Mouse (Mus musculus) liver, embryonic 11.5 days (tissue): ENCODE measurements around the gene Apol6. TPM values are rescaled to one million over a fixed set of nuclear protein-coding genes. Genes with fewer than 3 reads are reported as not detected.

ENCODE experiments used
- ATAC-seq: fragments of 200-750 bp; cut with Nextera tagmentation; replicated peaks from 2 replicates; pipeline ENCODE4 v1.8.0; 2017; ENCODE audit warnings: moderate number of reproducible peaks, mild to moderate bottlenecking, moderate TSS enrichment, moderate library complexity; ENCODE audit not compliant: low FRiP score
- DNase-seq: peaks from one replicate; pipeline ENCODE4 v3.0.0-alpha.2; 2017; ENCODE audit warnings: low spot score
- H3K27ac ChIP-seq: fragments of 300-500 bp; sonication (generic); 2 replicates; pipeline ENCODE4 v1.5.1; 2014; ENCODE audit warnings: mild to moderate bottlenecking, low read depth, low read length, control low read depth
- H3K27me3 ChIP-seq: fragments of 300-500 bp; sonication (generic); replicated peaks from 2 replicates; pipeline ENCODE4 v1.6.1; 2014; ENCODE audit warnings: low read length, mixed read lengths; ENCODE audit not compliant: control insufficient read depth, insufficient read depth
- H3K36me3 ChIP-seq: fragments of 300-500 bp; sonication (generic); 2 replicates; pipeline ENCODE4 v1.6.1; 2014; ENCODE audit warnings: mild to moderate bottlenecking, low read length, moderate library complexity, mixed read lengths; ENCODE audit not compliant: control insufficient read depth, insufficient read depth
- H3K4me1 ChIP-seq: fragments of 300-500 bp; sonication (generic); replicated peaks from 2 replicates; pipeline ENCODE4 v1.6.1; 2014; ENCODE audit warnings: low read length, mixed read lengths; ENCODE audit not compliant: control insufficient read depth, insufficient read depth
- H3K4me2 ChIP-seq: fragments of 300-500 bp; sonication (generic); 2 replicates; pipeline ENCODE4 v1.6.1; 2014; ENCODE audit warnings: mild to moderate bottlenecking, control low read depth, moderate library complexity
- H3K4me3 ChIP-seq: fragments of 300-500 bp; sonication (generic); 2 replicates; pipeline ENCODE4 v1.5.1; 2014; ENCODE audit warnings: low read depth, low read length, control low read depth
- H3K9ac ChIP-seq: fragments of 300-500 bp; sonication (generic); 2 replicates; pipeline ENCODE4 v1.6.1; 2014; ENCODE audit warnings: low read depth, low read length, control low read depth
- H3K9me3 ChIP-seq: fragments of 300-500 bp; sonication (generic); 2 replicates; pipeline ENCODE4 v1.6.1; 2016; ENCODE audit warnings: low read length, inconsistent platforms, mixed read lengths; ENCODE audit not compliant: control insufficient read depth
- WGBS: fragments of 180-500 bp; shearing (Covaris S2); extraction: QIAGEN DNeasy Blood & Tissue Kit; methylation state at CpG from one replicate; pipeline ENCODE4 v1.1.7; 2014; 5-methylcytosine and 5-hydroxymethylcytosine counted together
- polyA plus RNA-seq: library from polyadenylated mRNA; unstranded; fragments of >200 nt; fragmentation: Nextera tagmentation; extraction: Ambion mirVana; gene quantifications from 2 replicates; pipeline ENCODE4 v1.2.1, GENCODE M21; 2014

Gene Apol6
- polyA plus RNA-seq, 1 experiment from 2014 or later: not detected

DNA sequence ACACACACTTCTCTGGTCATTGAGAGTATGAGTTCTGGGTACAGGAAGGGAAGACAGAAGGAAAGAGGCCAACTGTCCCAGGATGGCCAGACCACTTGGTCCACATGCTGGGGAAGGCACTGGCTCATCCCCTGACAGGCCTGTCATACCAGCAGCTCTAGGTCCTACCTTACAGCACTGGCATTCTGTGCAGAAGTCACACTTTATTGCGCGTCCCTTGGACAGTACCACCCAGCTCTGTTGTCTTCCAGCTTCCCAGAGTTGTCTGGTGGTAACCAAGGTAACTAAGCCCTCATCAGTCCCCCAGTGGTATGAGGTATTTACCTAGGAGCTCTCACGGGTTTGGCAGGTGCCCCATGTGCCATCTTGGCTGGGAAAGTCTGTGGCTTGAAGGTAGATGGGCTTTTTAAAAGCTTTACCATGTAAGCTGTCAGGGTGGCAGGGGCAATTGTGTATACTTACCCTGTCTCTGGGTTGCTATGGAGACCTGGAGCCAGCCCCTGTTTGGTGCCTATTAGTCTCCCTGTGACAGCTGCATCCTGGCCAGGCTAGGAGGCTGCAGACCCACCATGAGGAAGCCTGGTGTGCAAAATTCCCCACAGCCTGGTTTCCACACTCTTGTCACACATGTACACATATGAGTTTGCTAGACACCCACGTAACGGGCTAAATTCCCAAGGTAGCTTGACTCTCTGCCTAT, 18.5 kb upstream of the Apol6 start:
- WGBS: 72% methylated on average over 5 of the region's 5 CpGs
- no peaks in the 10 kb centered on the region for H3K9me3 ChIP-seq
- H3K9ac ChIP-seq: no peak overlapping the region
- ATAC-seq: no peak
- no peaks in the 10 kb centered on the region for H3K27me3 ChIP-seq
- DNase-seq: no peak
- no peaks in the 10 kb centered on the region for H3K4me1 ChIP-seq
- no peak overlapping the region for H3K4me3 ChIP-seq
- no peak overlapping the region for H3K27ac ChIP-seq
- H3K4me2 ChIP-seq: no peak overlapping the region
- H3K36me3 ChIP-seq: no peaks in the 10 kb centered on the region

DNA sequence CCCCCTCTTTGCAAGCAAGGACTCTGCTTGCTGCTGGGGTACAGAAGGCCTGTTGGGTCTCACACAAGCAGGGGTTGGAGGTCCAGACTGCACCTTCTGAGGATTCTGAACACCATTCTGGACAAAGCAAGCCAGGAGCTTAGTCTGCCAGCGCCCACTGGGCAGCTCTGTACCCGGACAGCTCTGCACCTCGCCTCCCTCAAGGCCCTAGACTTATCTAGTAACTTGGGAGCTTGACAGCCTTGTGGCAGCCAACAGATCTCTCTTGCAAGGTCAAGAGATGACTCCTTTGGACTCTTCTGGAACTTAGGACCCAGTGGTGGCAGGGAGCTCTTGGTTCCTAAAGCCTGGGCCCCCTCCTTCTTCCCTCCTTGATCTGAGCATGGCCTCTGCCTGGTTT, 17.4 kb upstream of the Apol6 start:
- Histone ChIP-seq H3K4me3 (no peak overlapping the region), H3K4me2 (no peak overlapping the region), H3K36me3 (no peaks in the 10 kb centered on the region), H3K27me3 (no peaks in the 10 kb centered on the region), H3K9me3 (no peaks in the 10 kb centered on the region), H3K4me1 (no peaks in the 10 kb centered on the region), H3K9ac (no peak overlapping the region), H3K27ac (no peak overlapping the region)
- ATAC-seq (no peak), DNase-seq (no peak)
- WGBS: 84% methylated on average over 3 of the region's 3 CpGs

GRCm38 (mm10) chr15:77027675-77028074, 16.9 kb upstream of the Apol6 start:
- Histone ChIP-seq H3K27me3 (no peaks in the 10 kb centered on the region), H3K9ac (no peak overlapping the region), H3K4me3 (no peak overlapping the region), H3K9me3 (no peaks in the 10 kb centered on the region), H3K4me2 (no peak overlapping the region), H3K27ac (no peak overlapping the region), H3K36me3 (no peaks in the 10 kb centered on the region), H3K4me1 (no peaks in the 10 kb centered on the region)
- no peak for DNase-seq
- 72% methylated on average over 6 of the region's 6 CpGs for WGBS
- no peak for ATAC-seq

DNA sequence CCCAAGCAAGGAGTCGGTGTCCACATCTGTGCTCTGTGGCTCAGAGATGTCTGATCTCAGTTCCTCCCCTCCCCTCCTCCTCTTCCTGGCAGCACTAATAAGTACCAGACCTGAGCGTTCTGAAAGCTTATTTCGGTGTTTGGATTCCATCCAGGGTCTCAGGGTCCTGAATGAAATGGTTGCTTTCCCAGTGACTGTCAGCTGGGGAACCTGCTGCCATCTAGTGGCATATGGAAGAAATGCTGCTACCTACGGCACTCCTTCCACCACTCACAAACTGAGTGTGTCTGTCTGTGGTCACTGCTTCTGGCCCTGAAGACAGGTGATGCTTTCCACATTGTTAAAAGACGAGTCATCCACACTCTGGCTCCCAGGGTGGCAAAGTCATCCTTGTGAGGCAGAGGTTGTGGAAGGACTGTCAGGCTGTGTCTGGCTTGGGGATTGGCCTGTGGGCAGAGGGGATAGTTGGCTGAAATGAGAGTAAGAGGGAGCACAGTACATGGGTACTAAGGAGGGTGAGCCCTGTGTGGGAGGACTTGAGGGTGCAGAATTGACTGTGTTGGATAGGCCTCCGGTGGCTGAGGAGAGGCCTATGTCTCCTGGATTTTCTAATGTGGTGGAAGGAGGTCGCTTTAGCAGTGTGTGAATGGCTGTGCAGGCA, 15.1 kb upstream of the Apol6 start:
- DNase-seq (peak; percentile 45), ATAC-seq (no peak)
- Histone ChIP-seq H3K9ac (no peak overlapping the region), H3K4me2 (no peak overlapping the region), H3K27ac (no peak overlapping the region), H3K9me3 (no peaks in the 10 kb centered on the region), H3K36me3 (no peaks in the 10 kb centered on the region), H3K4me3 (no peak overlapping the region), H3K4me1 (no peaks in the 10 kb centered on the region), H3K27me3 (no peaks in the 10 kb centered on the region)
- 28% methylated on average over 7 of the region's 7 CpGs for WGBS

GRCm38 (mm10) chr15:77031271-77031670, 13.3 kb upstream of the Apol6 start:
- no peaks in the 10 kb centered on the region for H3K36me3 ChIP-seq
- H3K9me3 ChIP-seq: no peaks in the 10 kb centered on the region
- no peak overlapping the region for H3K9ac ChIP-seq
- no peak for DNase-seq
- H3K4me1 ChIP-seq: 0 out of 2 replicates have a peak, but pooled peaks cover 2% of the 10 kb centered on the region
- H3K27me3 ChIP-seq: no peaks in the 10 kb centered on the region
- ATAC-seq: no peak
- H3K4me3 ChIP-seq: no peak overlapping the region
- WGBS: 58% methylated on average over 3 of the region's 3 CpGs
- no peak overlapping the region for H3K4me2 ChIP-seq
- H3K27ac ChIP-seq: no peak overlapping the region

- Histone ChIP-seq H3K27ac (no peak overlapping the region), H3K4me1 (0 out of 2 replicates have a peak, but pooled peaks cover 2% of the 10 kb centered on the region)
Observed at GRCm38 (mm10) chr15:77034526-77034925, 10.0 kb upstream of the Apol6 start.

DNA sequence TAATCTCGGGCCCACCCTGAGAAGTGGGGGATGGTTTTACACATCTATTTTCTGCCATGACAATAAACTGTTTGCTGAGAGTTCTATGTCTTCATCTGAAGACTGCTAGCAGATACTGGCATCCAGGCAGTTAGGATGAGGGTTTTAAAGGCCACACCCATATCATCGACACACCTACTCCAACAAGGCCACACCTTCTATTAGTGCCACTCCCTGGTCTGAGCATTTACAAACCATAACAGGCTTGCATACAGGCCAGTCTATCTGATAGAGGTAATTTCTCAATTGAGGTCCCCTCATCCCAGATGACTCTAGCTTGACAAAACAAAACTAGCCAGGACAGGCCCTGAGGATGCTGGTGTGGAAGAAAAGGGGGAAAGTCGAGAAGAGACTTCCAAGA, 8.9 kb upstream of the Apol6 start:
- H3K4me1 ChIP-seq: 0 out of 2 replicates have a peak, but pooled peaks cover 2% of the 10 kb centered on the region
- H3K4me3 ChIP-seq: no peak overlapping the region
- ATAC-seq: no peak
- no peaks in the 10 kb centered on the region for H3K9me3 ChIP-seq
- H3K36me3 ChIP-seq: no peaks in the 10 kb centered on the region
- no peak overlapping the region for H3K4me2 ChIP-seq
- H3K27me3 ChIP-seq: no peaks in the 10 kb centered on the region
- no peak for DNase-seq
- no peak overlapping the region for H3K27ac ChIP-seq
- 74% methylated on average over 3 of the region's 3 CpGs for WGBS
- H3K9ac ChIP-seq: no peak overlapping the region

More at GRCm38 (mm10) chr15:77034526-77034925, 10.0 kb upstream of the Apol6 start:
- Histone ChIP-seq H3K9me3 (no peaks in the 10 kb centered on the region), H3K36me3 (no peaks in the 10 kb centered on the region), H3K4me2 (no peak overlapping the region), H3K27me3 (no peaks in the 10 kb centered on the region), H3K4me3 (no peak overlapping the region), H3K9ac (no peak overlapping the region)
- 62% methylated on average over 6 of the region's 6 CpGs for WGBS
- ATAC-seq (no peak), DNase-seq (no peak)

GRCm38 (mm10) chr15:77036320-77036988, 8.1 kb upstream of the Apol6 start:
- peak overlapping the region; percentile 76 for H3K27ac ChIP-seq
- H3K4me1 ChIP-seq: 0 out of 2 replicates have a peak, but pooled peaks cover 2% of the 10 kb centered on the region
- H3K9me3 ChIP-seq: no peaks in the 10 kb centered on the region
- no peak for DNase-seq
- H3K4me2 ChIP-seq: no peak overlapping the region
- 66% methylated on average over 11 of the region's 11 CpGs for WGBS
- no peaks in the 10 kb centered on the region for H3K27me3 ChIP-seq
- H3K9ac ChIP-seq: no peak overlapping the region; the same call in 1 of the 2 replicates
- H3K4me3 ChIP-seq: no peak overlapping the region
- no peaks in the 10 kb centered on the region for H3K36me3 ChIP-seq
- ATAC-seq: no peak
